Mouse (Mus musculus): ENCODE results near the gene Zfp784. TPM values are rescaled to one million over a fixed set of nuclear protein-coding genes. Genes with fewer than 3 reads are reported as not detected.
A peak's percentile ranks its signal among the peaks of the same experiment; 100 is the strongest.

Gene Zfp784
- polyA plus RNA-seq, 1 experiment: not detected

DNA sequence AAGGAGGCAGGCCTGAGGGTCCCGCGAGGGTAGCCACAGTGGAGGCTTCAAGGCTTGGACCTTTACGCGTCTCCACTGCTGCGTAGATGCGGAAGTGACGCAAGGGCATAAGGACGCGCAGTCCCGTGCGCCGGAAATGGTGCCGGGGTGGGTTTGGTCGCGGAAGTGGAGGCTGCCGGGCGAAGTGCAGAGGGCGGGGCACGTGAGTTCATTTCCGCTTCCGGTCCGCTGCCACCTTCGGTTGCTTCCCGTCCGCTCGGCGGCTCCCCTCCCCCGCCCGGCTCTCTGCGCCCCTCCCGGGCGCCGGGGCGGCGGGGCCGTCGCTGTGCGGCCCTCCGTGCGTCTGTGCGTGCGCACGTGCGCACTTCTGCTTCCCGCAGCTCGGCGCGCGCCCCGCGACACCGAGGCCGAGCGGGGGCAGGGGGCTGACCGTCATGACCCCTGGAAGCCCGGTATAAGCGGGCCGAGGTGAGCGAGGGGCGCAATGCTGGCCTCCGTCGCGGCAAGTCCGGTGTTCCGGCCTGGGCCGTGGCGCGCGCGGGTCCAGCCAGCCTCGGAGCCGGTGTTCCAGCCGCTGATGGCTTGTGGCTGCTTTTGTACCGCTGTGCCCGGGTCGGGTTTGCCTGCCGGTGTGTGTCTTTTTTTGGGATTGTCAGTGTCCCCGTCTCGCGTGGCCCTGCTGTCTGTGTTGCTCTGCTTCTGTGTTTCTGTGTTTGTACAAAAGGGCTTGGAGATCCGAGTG, 41.9 kb upstream of the Zfp784 start, which contains the start of gene Epn1:
TSS of gene Epn1 (plus strand) at position 226 of the 742 bp plus-strand sequence.
- H3K27ac ChIP-seq (ENCODE audit: insufficient read depth, low read depth, low read length): peak within 1 kb of the TSS; percentile 65
- under 1% methylated on average over 81 of the region's 81 CpGs for WGBS
- TF ChIP-seq CTCF (IDR thresholded peaks at IDR 0.05; ENCODE audit: insufficient read depth, low read depth, low read length) (no peak), POLR2A (IDR thresholded peaks at IDR 0.05; ENCODE audit: insufficient read depth, low read depth, low read length) (peak; percentile 56; the same call in 1 of the 2 replicates)
- H3K4me3 ChIP-seq (ENCODE audit: insufficient read depth, low read depth, low read length): peak within 1 kb of the TSS; percentile 94
- peaks cover 15% of the 10 kb centered on the region; the same call in 1 of the 2 replicates for H3K4me1 ChIP-seq (ENCODE audit: control insufficient read depth, insufficient read depth, low read length)

GRCm38 (mm10) chr7:5079365-5080009, 41.2 kb upstream of the Zfp784 start:
- 49% methylated on average over 10 of the region's 13 CpGs for WGBS
- peak overlapping the region; percentile 94 for H3K4me3 ChIP-seq (ENCODE audit: insufficient read depth, low read depth, low read length)
- peaks cover 15% of the 10 kb centered on the region; the same call in 1 of the 2 replicates for H3K4me1 ChIP-seq (ENCODE audit: control insufficient read depth, insufficient read depth, low read length)

GRCm38 (mm10) chr7:5076931-5077330, 38.7 kb upstream of the Zfp784 start:
- H3K4me3 ChIP-seq (ENCODE audit: insufficient read depth, low read depth, low read length): no peak overlapping the region
- 85% methylated on average over 2 of the region's 2 CpGs for WGBS
- TF ChIP-seq POLR2A (IDR thresholded peaks at IDR 0.05; ENCODE audit: insufficient read depth, low read depth, low read length) (no peak), CTCF (IDR thresholded peaks at IDR 0.05; ENCODE audit: insufficient read depth, low read depth, low read length) (no peak)
- peaks cover 5% of the 10 kb centered on the region; the same call in 1 of the 2 replicates for H3K4me1 ChIP-seq (ENCODE audit: control insufficient read depth, insufficient read depth, low read length)
- no peak overlapping the region for H3K27ac ChIP-seq (ENCODE audit: insufficient read depth, low read depth, low read length)

More at GRCm38 (mm10) chr7:5079365-5080009, 41.2 kb upstream of the Zfp784 start:
- H3K27ac ChIP-seq (ENCODE audit: insufficient read depth, low read depth, low read length): peak overlapping the region; percentile 47; the same call in 1 of the 2 replicates

DNA sequence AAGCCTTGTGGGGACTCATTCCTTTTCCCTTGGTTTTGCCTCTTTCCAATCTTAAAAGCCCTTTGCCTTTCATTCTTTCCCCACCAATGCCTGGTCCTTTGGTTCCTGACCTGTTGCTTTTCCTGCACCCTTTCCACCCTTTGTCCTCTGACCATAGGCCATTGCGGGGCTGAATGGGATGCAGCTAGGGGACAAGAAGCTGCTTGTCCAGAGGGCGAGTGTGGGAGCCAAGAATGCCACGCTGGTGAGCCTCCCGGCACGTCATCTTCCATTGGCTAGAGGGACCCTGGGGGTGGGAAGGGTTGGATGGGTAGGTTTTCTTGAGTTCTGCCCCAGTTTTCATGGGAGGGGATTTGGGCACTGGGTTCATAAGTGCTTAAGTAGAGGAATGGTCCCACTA, 36.7 kb upstream of the Zfp784 start:
- TF ChIP-seq CTCF (IDR thresholded peaks at IDR 0.05; ENCODE audit: insufficient read depth, low read depth, low read length): no peak
- no peak for TF ChIP-seq POLR2A (IDR thresholded peaks at IDR 0.05; ENCODE audit: insufficient read depth, low read depth, low read length)
- H3K4me3 ChIP-seq (ENCODE audit: insufficient read depth, low read depth, low read length): no peak overlapping the region
- no peak overlapping the region for H3K27ac ChIP-seq (ENCODE audit: insufficient read depth, low read depth, low read length)
- 88% methylated on average over 5 of the region's 5 CpGs for WGBS
- H3K4me1 ChIP-seq (ENCODE audit: control insufficient read depth, insufficient read depth, low read length): peaks cover 2% of the 10 kb centered on the region; the same call in 1 of the 2 replicates

GRCm38 (mm10) chr7:5073586-5073985, 35.3 kb upstream of the Zfp784 start:
- no peak overlapping the region for H3K4me3 ChIP-seq (ENCODE audit: insufficient read depth, low read depth, low read length)
- no peak overlapping the region for H3K27ac ChIP-seq (ENCODE audit: insufficient read depth, low read depth, low read length)
- H3K4me1 ChIP-seq (ENCODE audit: control insufficient read depth, insufficient read depth, low read length): 0 out of 2 replicates have a peak, but pooled peaks cover 2% of the 10 kb centered on the region
- 55% methylated on average over 1 of the region's 1 CpGs for WGBS
- TF ChIP-seq CTCF (IDR thresholded peaks at IDR 0.05; ENCODE audit: insufficient read depth, low read depth, low read length) (no peak), POLR2A (IDR thresholded peaks at IDR 0.05; ENCODE audit: insufficient read depth, low read depth, low read length) (no peak)

GRCm38 (mm10) chr7:5064886-5065285, 26.6 kb upstream of the Zfp784 start:
- H3K4me1 ChIP-seq (ENCODE audit: control insufficient read depth, insufficient read depth, low read length): peaks cover 18% of the 10 kb centered on the region
- 94% methylated on average over 6 of the region's 6 CpGs for WGBS
- TF ChIP-seq POLR2A (IDR thresholded peaks at IDR 0.05; ENCODE audit: insufficient read depth, low read depth, low read length) (no peak), CTCF (IDR thresholded peaks at IDR 0.05; ENCODE audit: insufficient read depth, low read depth, low read length) (no peak)
- H3K4me3 ChIP-seq (ENCODE audit: insufficient read depth, low read depth, low read length): no peak overlapping the region
- H3K27ac ChIP-seq (ENCODE audit: insufficient read depth, low read depth, low read length): no peak overlapping the region

- H3K4me1 ChIP-seq (ENCODE audit: control insufficient read depth, insufficient read depth, low read length): peaks cover 29% of the 10 kb centered on the region
- H3K4me3 ChIP-seq (ENCODE audit: insufficient read depth, low read depth, low read length): peak overlapping the region; percentile 63
- WGBS: under 1% methylated on average over 51 of the region's 51 CpGs
- H3K27ac ChIP-seq (ENCODE audit: insufficient read depth, low read depth, low read length): peak overlapping the region; percentile 42; the same call in 1 of the 2 replicates
- TF ChIP-seq POLR2A (IDR thresholded peaks at IDR 0.05; ENCODE audit: insufficient read depth, low read depth, low read length) (no peak), CTCF (IDR thresholded peaks at IDR 0.05; ENCODE audit: insufficient read depth, low read depth, low read length) (no peak)
Measured at GRCm38 (mm10) chr7:5062360-5063001, 24.2 kb upstream of the Zfp784 start.

DNA sequence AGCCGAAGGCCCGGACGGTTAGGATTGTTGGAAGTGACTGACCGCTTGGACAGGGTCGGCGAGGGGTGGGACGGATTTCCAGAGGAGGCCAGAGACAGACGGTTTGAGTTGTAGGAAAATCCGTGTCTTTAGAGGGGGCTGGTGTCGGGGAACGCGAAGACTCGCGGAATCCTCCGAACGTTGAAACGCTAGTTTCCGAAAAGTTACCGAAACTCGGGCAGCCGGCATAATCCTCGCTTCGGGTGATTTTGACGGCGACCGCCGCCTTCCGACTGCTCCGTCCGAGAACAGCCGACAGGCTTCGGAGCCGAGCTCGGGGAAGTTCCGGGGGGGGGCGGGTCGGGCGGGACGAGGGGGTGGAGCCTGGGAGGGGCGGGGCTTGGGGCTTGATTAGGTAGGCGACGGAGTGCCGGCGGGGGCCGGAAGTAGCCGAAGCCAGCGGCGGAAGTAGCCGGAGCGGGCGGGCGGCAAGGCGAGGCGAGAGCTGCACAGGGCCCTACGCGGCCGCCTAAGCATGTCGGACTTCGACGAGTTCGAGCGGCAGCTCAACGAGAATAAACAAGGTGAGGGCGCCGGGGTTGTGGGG, 23.6 kb upstream of the Zfp784 start, which contains the start of gene U2af2:
TSS of gene U2af2 (plus strand) at position 370 of the 586 bp plus-strand sequence.
- peak; percentile 25 for TF ChIP-seq POLR2A (IDR thresholded peaks at IDR 0.05; ENCODE audit: insufficient read depth, low read depth, low read length)
- 0 out of 2 replicates have a peak, but pooled peaks have one; percentile 28 for TF ChIP-seq CTCF (IDR thresholded peaks at IDR 0.05; ENCODE audit: insufficient read depth, low read depth, low read length)
- Histone ChIP-seq H3K4me1 (ENCODE audit: control insufficient read depth, insufficient read depth, low read length) (peaks cover 29% of the 10 kb centered on the region), H3K4me3 (ENCODE audit: insufficient read depth, low read depth, low read length) (peak within 1 kb of the TSS; percentile 63), H3K27ac (ENCODE audit: insufficient read depth, low read depth, low read length) (peak within 1 kb of the TSS; percentile 97)
- WGBS: 1% methylated on average over 65 of the region's 65 CpGs

Data from olfactory bulb, adult 2 months (tissue).